Mouse (Mus musculus): ENCODE data around the gene Iqschfp.

Gene Iqschfp

GRCm38 (mm10) chr3:68493586-68494295 lies 601.7 kb downstream of the Iqschfp start:
- DNase-seq (ENCODE audit: low read depth), result no peak

GRCm38 (mm10) chr3:68494296-68495095 lies 602.5 kb downstream of the Iqschfp start:
- no peak for DNase-seq (ENCODE audit: low read depth)

- no peak for DNase-seq (ENCODE audit: low read depth)
Observed at GRCm38 (mm10) chr3:68495096-68495735, 603.2 kb downstream of the Iqschfp start.

GRCm38 (mm10) chr3:68495736-68496242 lies 603.8 kb downstream of the Iqschfp start:
- DNase-seq (ENCODE audit: low read depth), result no peak

- DNase-seq (ENCODE audit: low read depth), result no peak
Observed at GRCm38 (mm10) chr3:68496513-68496912, 604.5 kb downstream of the Iqschfp start.

- peak; percentile 66 for DNase-seq (ENCODE audit: low read depth)
Observed at GRCm38 (mm10) chr3:68499532-68500152, 607.6 kb downstream of the Iqschfp start.

- DNase-seq (ENCODE audit: low read depth), result no peak
Observed at GRCm38 (mm10) chr3:68504838-68505237, 612.8 kb downstream of the Iqschfp start.

GRCm38 (mm10) chr3:68506769-68507318 lies 614.8 kb downstream of the Iqschfp start:
- no peak for DNase-seq (ENCODE audit: low read depth)

GRCm38 (mm10) chr3:68508629-68509028 lies 616.6 kb downstream of the Iqschfp start:
- no peak for DNase-seq (ENCODE audit: low read depth)

GRCm38 (mm10) chr3:68510872-68511271 lies 618.8 kb downstream of the Iqschfp start:
- DNase-seq (ENCODE audit: low read depth), result peak; percentile 60

- DNase-seq (ENCODE audit: low read depth), result no peak
Observed at GRCm38 (mm10) chr3:68511744-68512143, 619.7 kb downstream of the Iqschfp start.

GRCm38 (mm10) chr3:68512327-68512726 lies 620.3 kb downstream of the Iqschfp start:
- no peak for DNase-seq (ENCODE audit: low read depth)

GRCm38 (mm10) chr3:68513340-68514119 lies 621.5 kb downstream of the Iqschfp start:
- DNase-seq (ENCODE audit: low read depth), result no peak

- no peak for DNase-seq (ENCODE audit: low read depth)
Observed at GRCm38 (mm10) chr3:68514120-68514497, 622.1 kb downstream of the Iqschfp start.

GRCm38 (mm10) chr3:68514717-68515116 lies 622.7 kb downstream of the Iqschfp start:
- DNase-seq (ENCODE audit: low read depth), result no peak

- no peak for DNase-seq (ENCODE audit: low read depth)
Observed at GRCm38 (mm10) chr3:68516393-68517081, 624.5 kb downstream of the Iqschfp start.

GRCm38 (mm10) chr3:68517236-68517635 lies 625.2 kb downstream of the Iqschfp start:
- DNase-seq (ENCODE audit: low read depth), result no peak

GRCm38 (mm10) chr3:68518041-68518440 lies 626.0 kb downstream of the Iqschfp start:
- DNase-seq (ENCODE audit: low read depth), result no peak

- no peak for DNase-seq (ENCODE audit: low read depth)
Observed at GRCm38 (mm10) chr3:68518586-68518985, 626.6 kb downstream of the Iqschfp start.

- no peak for DNase-seq (ENCODE audit: low read depth)
Observed at GRCm38 (mm10) chr3:68525361-68525878, 633.4 kb downstream of the Iqschfp start.
